Mouse (Mus musculus) central nervous system, embryonic 18 days (tissue): ENCODE results near the gene Ifnz. TPM values are rescaled to one million over a fixed set of nuclear protein-coding genes. Genes with fewer than 3 reads are reported as not detected.

Experiments
- polyA plus RNA-seq: library from polyadenylated mRNA; depleted of rRNA; stranded (reverse); fragments of >200 nt; gene quantifications from 2 replicates; pipeline ENCODE4 v1.2.3, GENCODE M21; 2012; rRNA removed

Gene Ifnz
- polyA plus RNA-seq, result not detected in 2 replicates

DNA sequence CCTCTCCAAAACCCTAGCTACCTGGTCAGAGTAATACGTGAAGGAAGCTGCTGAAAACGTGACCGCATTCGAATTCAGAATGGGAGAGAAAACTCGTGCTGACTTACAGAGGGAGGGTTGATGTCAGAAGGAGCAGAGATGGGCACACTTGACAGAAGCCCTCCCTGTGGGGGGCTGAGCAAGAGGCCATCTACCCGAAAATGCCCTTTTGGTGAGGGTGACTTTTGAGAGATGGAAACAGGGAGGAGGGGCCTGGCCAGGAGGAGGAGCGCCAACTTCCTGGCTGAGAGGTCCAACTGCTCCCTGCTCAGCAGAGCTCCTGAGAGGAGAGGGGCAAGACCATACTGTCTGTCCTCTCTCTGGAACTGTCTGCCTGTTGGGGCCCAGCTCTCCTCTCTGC lies at the start of gene Ifnz:
Ifnz (plus strand) TSS at position 301 of the 400 bp plus-strand sequence.

DNA sequence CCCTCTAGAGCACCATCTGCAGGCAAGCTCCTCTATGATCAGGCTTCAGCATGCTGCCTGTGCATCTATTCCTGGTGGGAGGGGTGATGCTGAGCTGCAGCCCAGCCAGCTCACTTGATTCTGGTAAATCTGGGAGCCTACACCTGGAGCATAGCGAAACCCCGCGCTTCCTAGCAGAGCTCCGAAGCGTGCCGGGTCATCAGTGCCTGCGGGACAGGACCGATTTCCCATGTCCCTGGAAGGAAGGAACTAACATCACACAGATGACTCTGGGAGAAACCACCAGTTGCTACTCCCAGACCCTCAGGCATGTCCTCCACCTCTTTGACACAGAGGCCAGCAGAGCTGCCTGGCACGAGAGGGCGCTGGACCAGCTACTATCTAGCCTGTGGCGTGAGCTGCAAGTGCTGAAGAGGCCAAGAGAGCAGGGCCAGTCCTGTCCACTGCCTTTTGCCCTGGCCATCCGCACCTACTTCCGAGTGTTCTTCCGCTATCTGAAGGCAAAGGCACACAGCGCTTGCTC lies 27.1 kb upstream of the Ifnz start, which contains the start of gene Gm13271:
Gm13271 (plus strand) TSS at position 51 of the 523 bp plus-strand sequence.

DNA sequence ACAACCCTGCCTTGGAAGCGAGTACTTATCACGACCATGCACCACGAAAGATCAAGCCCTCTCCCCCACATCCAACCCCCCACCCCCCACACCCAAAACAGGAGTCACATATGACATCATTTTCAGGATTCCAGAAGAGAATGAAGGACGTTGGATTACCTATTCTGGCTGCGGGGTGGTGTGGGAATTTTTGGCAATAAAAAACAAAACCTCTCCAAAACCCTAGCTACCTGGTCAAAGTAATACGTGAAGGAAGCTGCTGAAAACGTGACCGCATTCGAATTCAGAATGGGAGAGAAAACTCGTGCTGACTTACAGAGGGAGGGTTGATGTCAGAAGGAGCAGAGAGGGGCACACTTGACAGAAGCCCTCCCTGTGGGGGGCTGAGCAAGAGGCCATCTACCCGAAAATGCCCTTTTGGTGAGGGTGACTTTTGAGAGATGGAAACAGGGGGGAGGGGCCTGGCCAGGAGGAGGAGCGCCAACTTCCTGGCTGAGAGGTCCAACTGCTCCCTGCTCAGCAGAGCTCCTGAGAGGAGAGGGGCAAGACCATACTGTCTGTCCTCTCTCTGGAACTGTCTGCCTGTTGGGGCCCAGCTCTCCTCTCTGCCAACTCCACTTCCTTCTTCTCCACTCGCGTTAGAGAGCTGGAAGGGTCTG lies 22.2 kb upstream of the Ifnz start, which contains the start of gene Gm13283:
Gm13283 (plus strand) TSS at position 510 of the 659 bp plus-strand sequence.

DNA sequence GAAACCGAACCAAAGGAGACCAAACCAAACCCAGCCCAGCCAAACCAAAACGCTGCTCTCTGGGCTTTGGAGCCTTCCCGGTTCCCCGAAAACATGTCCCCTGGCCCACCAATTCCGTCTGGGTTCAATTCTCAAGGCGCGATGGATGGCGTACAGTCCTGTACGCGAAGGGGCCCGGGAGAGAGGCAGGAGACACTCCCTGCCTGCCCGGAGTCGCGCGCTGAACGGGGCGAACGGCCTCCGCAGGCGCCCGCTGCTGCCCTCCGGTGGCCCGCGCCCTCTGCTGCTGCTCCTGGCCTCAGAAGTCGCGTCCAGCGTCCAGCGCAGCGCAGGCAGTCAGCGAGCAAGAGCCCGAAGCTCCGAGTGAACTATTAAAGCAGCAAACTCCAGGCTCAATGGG lies 8.4 kb upstream of the Ifnz start, which contains the start of gene Gm13290:
Gm13290 (plus strand) TSS at position 301 of the 400 bp plus-strand sequence.

DNA sequence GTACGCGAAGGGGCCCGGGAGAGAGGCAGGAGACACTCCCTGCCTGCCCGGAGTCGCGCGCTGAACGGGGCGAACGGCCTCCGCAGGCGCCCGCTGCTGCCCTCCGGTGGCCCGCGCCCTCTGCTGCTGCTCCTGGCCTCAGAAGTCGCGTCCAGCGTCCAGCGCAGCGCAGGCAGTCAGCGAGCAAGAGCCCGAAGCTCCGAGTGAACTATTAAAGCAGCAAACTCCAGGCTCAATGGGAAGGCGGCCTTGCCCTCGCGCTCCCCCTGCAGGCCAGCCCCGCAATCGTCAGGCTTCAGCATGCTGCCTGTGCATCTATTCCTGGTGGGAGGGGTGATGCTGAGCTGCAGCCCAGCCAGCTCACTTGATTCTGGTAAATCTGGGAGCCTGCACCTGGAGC lies 5.3 kb upstream of the Ifnz start, which contains the start of gene Gm13289:
Gm13289 (plus strand) TSS at position 301 of the 400 bp plus-strand sequence.

DNA sequence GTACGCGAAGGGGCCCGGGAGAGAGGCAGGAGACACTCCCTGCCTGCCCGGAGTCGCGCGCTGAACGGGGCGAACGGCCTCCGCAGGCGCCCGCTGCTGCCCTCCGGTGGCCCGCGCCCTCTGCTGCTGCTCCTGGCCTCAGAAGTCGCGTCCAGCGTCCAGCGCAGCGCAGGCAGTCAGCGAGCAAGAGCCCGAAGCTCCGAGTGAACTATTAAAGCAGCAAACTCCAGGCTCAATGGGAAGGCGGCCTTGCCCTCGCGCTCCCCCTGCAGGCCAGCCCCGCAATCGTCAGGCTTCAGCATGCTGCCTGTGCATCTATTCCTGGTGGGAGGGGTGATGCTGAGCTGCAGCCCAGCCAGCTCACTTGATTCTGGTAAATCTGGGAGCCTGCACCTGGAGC lies 2.4 kb upstream of the Ifnz start, which contains the start of gene Gm13272:
Gm13272 (plus strand) TSS at position 301 of the 400 bp plus-strand sequence.

DNA sequence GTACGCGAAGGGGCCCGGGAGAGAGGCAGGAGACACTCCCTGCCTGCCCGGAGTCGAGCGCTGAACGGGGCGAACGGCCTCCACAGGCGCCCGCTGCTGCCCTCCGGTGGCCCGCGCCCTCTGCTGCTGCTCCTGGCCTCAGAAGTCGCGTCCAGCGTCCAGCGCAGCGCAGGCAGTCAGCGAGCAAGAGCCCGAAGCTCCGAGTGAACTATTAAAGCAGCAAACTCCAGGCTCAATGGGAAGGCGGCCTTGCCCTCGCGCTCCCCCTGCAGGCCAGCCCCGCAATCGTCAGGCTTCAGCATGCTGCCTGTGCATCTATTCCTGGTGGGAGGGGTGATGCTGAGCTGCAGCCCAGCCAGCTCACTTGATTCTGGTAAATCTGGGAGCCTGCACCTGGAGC lies 3.5 kb downstream of the Ifnz start, which contains the start of gene Gm13276:
Gm13276 (plus strand) TSS at position 301 of the 400 bp plus-strand sequence.

DNA sequence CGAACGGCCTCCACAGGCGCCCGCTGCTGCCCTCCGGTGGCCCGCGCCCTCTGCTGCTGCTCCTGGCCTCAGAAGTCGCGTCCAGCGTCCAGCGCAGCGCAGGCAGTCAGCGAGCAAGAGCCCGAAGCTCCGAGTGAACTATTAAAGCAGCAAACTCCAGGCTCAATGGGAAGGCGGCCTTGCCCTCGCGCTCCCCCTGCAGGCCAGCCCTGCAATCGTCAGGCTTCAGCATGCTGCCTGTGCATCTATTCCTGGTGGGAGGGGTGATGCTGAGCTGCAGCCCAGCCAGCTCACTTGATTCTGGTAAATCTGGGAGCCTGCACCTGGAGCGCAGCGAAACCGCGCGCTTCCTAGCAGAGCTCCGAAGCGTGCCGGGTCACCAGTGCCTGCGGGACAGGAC lies 6.5 kb downstream of the Ifnz start, which contains the start of gene Gm13277:
Gm13277 (plus strand) TSS at position 231 of the 400 bp plus-strand sequence.

DNA sequence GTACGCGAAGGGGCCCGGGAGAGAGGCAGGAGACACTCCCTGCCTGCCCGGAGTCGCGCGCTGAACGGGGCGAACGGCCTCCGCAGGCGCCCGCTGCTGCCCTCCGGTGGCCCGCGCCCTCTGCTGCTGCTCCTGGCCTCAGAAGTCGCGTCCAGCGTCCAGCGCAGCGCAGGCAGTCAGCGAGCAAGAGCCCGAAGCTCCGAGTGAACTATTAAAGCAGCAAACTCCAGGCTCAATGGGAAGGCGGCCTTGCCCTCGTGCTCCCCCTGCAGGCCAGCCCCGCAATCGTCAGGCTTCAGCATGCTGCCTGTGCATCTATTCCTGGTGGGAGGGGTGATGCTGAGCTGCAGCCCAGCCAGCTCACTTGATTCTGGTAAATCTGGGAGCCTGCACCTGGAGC lies 9.3 kb downstream of the Ifnz start, which contains the start of gene Gm13278:
Gm13278 (plus strand) TSS at position 301 of the 400 bp plus-strand sequence.

DNA sequence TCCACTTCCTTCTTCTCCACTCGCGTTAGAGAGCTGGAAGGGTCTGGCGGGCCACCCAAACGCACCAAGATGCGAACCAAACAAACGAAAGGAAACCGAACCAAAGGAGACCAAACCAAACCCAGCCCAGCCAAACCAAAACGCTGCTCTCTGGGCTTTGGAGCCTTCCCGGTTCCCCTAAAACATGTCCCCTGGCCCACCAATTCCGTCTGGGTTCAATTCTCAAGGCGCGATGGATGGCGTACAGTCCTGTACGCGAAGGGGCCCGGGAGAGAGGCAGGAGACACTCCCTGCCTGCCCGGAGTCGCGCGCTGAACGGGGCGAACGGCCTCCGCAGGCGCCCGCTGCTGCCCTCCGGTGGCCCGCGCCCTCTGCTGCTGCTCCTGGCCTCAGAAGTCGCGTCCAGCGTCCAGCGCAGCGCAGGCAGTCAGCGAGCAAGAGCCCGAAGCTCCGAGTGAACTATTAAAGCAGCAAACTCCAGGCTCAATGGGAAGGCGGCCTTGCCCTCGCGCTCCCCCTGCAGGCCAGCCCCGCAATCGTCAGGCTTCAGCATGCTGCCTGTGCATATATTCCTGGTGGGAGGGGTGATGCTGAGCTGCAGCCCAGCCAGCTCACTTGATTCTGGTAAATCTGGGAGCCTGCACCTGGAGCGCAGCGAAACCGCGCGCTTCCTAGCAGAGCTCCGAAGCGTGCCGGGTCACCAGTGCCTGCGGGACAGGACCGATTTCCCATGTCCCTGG lies 12.2 kb downstream of the Ifnz start, which contains the start of gene Gm13275:
Gm13275 (plus strand) TSS at position 552 of the 740 bp plus-strand sequence.

DNA sequence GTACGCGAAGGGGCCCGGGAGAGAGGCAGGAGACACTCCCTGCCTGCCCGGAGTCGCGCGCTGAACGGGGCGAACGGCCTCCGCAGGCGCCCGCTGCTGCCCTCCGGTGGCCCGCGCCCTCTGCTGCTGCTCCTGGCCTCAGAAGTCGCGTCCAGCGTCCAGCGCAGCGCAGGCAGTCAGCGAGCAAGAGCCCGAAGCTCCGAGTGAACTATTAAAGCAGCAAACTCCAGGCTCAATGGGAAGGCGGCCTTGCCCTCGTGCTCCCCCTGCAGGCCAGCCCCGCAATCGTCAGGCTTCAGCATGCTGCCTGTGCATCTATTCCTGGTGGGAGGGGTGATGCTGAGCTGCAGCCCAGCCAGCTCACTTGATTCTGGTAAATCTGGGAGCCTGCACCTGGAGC lies 15.2 kb downstream of the Ifnz start, which contains the start of gene Gm13279:
Gm13279 (plus strand) TSS at position 301 of the 400 bp plus-strand sequence.

DNA sequence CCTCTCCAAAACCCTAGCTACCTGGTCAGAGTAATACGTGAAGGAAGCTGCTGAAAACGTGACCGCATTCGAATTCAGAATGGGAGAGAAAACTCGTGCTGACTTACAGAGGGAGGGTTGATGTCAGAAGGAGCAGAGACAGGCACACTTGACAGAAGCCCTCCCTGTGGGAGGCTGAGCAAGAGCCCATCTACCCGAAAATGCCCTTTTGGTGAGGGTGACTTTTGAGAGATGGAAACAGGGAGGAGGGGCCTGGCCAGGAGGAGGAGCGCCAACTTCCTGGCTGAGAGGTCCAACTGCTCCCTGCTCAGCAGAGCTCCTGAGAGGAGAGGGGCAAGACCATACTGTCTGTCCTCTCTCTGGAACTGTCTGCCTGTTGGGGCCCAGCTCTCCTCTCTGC lies 17.4 kb downstream of the Ifnz start, which contains the start of gene Gm13285:
Gm13285 (plus strand) TSS at position 301 of the 400 bp plus-strand sequence.

DNA sequence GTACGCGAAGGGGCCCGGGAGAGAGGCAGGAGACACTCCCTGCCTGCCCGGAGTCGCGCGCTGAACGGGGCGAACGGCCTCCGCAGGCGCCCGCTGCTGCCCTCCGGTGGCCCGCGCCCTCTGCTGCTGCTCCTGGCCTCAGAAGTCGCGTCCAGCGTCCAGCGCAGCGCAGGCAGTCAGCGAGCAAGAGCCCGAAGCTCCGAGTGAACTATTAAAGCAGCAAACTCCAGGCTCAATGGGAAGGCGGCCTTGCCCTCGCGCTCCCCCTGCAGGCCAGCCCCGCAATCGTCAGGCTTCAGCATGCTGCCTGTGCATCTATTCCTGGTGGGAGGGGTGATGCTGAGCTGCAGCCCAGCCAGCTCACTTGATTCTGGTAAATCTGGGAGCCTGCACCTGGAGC lies 21.0 kb downstream of the Ifnz start, which contains the start of gene Gm13287:
Gm13287 (plus strand) TSS at position 301 of the 400 bp plus-strand sequence.

DNA sequence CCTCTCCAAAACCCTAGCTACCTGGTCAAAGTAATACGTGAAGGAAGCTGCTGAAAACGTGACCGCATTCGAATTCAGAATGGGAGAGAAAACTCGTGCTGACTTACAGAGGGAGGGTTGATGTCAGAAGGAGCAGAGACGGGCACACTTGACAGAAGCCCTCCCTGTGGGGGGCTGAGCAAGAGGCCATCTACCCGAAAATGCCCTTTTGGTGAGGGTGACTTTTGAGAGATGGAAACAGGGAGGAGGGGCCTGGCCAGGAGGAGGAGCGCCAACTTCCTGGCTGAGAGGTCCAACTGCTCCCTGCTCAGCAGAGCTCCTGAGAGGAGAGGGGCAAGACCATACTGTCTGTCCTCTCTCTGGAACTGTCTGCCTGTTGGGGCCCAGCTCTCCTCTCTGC lies 23.3 kb downstream of the Ifnz start, which contains the start of gene Gm13288:
Gm13288 (plus strand) TSS at position 301 of the 400 bp plus-strand sequence.

DNA sequence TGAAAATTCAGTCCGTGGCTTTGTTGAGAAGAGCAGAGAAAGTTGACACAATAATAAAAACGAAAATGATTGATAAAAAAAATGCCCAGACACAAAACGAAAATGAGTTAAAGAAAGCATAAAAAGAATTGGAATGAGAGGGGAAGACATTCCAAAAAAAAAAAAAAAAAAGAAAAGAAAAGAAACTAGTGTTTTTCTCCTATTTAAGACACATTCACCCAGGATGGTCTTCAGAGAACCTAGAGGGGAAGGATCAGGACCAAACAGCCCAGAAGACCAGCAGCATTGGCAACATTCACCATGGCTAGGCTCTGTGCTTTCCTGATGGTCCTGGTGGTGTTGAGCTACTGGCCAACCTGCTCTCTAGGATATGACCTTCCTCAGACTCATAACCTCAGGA lies 34.0 kb downstream of the Ifnz start, which contains the start of gene Ifna7:
Ifna7 (plus strand) TSS at position 301 of the 400 bp plus-strand sequence.

DNA sequence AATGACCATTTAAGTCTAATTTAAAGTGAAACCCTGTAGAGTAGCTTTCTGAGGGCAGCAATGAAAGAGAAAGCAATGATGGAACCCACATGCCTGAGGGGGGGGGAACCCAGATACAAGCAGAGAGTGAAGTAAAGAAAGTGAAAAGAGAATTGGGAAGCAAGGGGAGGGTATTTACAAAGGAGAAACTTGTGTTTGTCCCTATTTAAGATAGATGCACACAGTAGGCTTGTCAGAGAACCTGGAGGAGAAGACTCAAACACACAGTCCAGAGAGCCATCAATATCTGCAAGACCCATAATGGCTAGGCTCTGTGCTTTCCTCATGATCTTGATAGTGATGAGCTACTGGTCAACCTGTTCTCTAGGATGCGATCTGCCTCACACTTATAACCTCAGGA lies 37.7 kb downstream of the Ifnz start, which contains the start of gene Ifna11:
Ifna11 (plus strand) TSS at position 301 of the 400 bp plus-strand sequence.

DNA sequence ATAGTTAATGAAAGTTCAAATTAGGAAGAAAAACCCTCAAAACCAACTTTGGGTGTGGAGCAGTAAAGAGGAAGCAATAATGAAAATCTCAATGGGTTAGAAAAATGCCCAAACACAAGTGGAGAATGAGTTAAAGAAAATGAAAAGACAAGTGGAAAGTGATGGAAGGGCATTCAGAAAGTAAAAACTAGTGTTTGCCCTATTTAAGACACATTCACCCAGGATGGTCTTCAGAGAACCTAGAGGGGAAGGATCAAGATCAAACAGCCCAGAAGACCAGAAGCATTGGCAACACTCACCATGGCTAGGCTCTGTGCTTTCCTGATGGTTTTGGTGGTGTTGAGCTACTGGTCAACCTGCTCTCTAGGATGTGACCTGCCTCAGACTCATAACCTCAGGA lies 45.2 kb downstream of the Ifnz start, which contains the start of gene Ifna6:
Ifna6 (plus strand) TSS at position 301 of the 400 bp plus-strand sequence.

Other genes with a start within 250 kb of the Ifnz start
- gene Ifna15, start 223.9 kb upstream of the Ifnz start, polyA plus RNA-seq, result not detected in 2 replicates
- not detected in 2 replicates for gene Ifna14, start 210.3 kb upstream of the Ifnz start, polyA plus RNA-seq
- not detected in 2 replicates for gene Ifna9, start 189.7 kb upstream of the Ifnz start, polyA plus RNA-seq
- gene Ifna12, start 178.8 kb upstream of the Ifnz start, polyA plus RNA-seq, result not detected in 2 replicates
- gene C87499, start 147.7 kb upstream of the Ifnz start, polyA plus RNA-seq, result not detected in 2 replicates
- not detected in 2 replicates for gene Ifna13, start 137.7 kb upstream of the Ifnz start, polyA plus RNA-seq
- gene Ifna16, start 105.2 kb upstream of the Ifnz start, polyA plus RNA-seq, result not detected in 2 replicates
- gene Ifna2, start 98.2 kb upstream of the Ifnz start, polyA plus RNA-seq, result not detected in 2 replicates
- gene Ifnab, start 90.8 kb upstream of the Ifnz start, polyA plus RNA-seq, result not detected in 2 replicates
- 1.9 and 2.1 TPM in 2 replicates for gene Gm26566, start 60.3 kb upstream of the Ifnz start, polyA plus RNA-seq
- gene Klhl9, start 59.7 kb upstream of the Ifnz start, polyA plus RNA-seq, result 48.0 and 49.2 TPM in 2 replicates
- gene Gm13271, start 27.3 kb upstream of the Ifnz start, polyA plus RNA-seq, result not detected in 2 replicates
- 0.04 TPM in 1 of 2 replicates, not detected in the other for gene Gm13283, start 22.0 kb upstream of the Ifnz start, polyA plus RNA-seq
- not detected in 2 replicates for gene Gm13290, start 8.3 kb upstream of the Ifnz start, polyA plus RNA-seq
- gene Gm13289, start 5.2 kb upstream of the Ifnz start, polyA plus RNA-seq, result not detected in 2 replicates
- gene Gm13272, start 2.3 kb upstream of the Ifnz start, polyA plus RNA-seq, result not detected in 2 replicates
- gene Gm13276, start 3.6 kb downstream of the Ifnz start, polyA plus RNA-seq, result not detected in 2 replicates
- gene Gm13277, start 6.5 kb downstream of the Ifnz start, polyA plus RNA-seq, result not detected in 2 replicates
- not detected in 2 replicates for gene Gm13278, start 9.4 kb downstream of the Ifnz start, polyA plus RNA-seq
- gene Gm13275, start 12.4 kb downstream of the Ifnz start, polyA plus RNA-seq, result not detected in 2 replicates
- gene Gm13279, start 15.3 kb downstream of the Ifnz start, polyA plus RNA-seq, result not detected in 2 replicates
- gene Gm13285, start 17.5 kb downstream of the Ifnz start, polyA plus RNA-seq, result not detected in 2 replicates
- not detected in 2 replicates for gene Gm13287, start 21.1 kb downstream of the Ifnz start, polyA plus RNA-seq
- gene Gm13288, start 23.4 kb downstream of the Ifnz start, polyA plus RNA-seq, result not detected in 2 replicates
- not detected in 2 replicates for gene Ifna7, start 34.1 kb downstream of the Ifnz start, polyA plus RNA-seq
- gene Ifna11, start 37.8 kb downstream of the Ifnz start, polyA plus RNA-seq, result not detected in 2 replicates
- gene Ifna6, start 45.3 kb downstream of the Ifnz start, polyA plus RNA-seq, result not detected in 2 replicates
- not detected in 2 replicates for gene Ifna5, start 53.4 kb downstream of the Ifnz start, polyA plus RNA-seq
- not detected in 2 replicates for gene Ifna4, start 59.7 kb downstream of the Ifnz start, polyA plus RNA-seq
- gene Ifna1, start 68.0 kb downstream of the Ifnz start, polyA plus RNA-seq, result not detected in 2 replicates
- not detected in 2 replicates for gene Ifne, start 98.1 kb downstream of the Ifnz start, polyA plus RNA-seq